ENCODE assay signal across 8 mouse cellular contexts in genomic region chr12:8306432-8306831, GRCm38 (mm10). TPM values are rescaled to one million over a fixed set of nuclear protein-coding genes. Genes with fewer than 3 reads are reported as not detected.
DNase-seq lines count a peak whose midpoint lies in the region; ATAC-seq and TF ChIP-seq lines count a peak whose summit lies in the region.

No protein-coding gene starts in this region.

- peaks cover 78% of the 10 kb centered on the region for H3K27me3 ChIP-seq in heart, embryonic 13.5 days (replicated peaks)
- peaks cover 45% of the 10 kb centered on the region for H3K27me3 ChIP-seq in kidney, postnatal 0 days (ENCODE audit: insufficient read depth, low read length)
- peaks cover 69% of the 10 kb centered on the region for H3K27me3 ChIP-seq in lung, embryonic 15.5 days

- WGBS in heart, embryonic 13.5 days, result 4% methylated on average over 5 of the region's 5 CpGs
- 7% methylated on average over 5 of the region's 5 CpGs for WGBS in kidney, postnatal 0 days
- WGBS in lung, embryonic 15.5 days, result 5% methylated on average over 5 of the region's 5 CpGs

- H3K4me3 ChIP-seq in heart, embryonic 13.5 days, result no peak overlapping the region
- H3K4me3 ChIP-seq in kidney, postnatal 0 days (replicated peaks; ENCODE audit: low read depth, low read length), result no peak overlapping the region
- H3K4me3 ChIP-seq in lung, embryonic 15.5 days, result no peak overlapping the region

- peak; percentile 28 to 43 for DNase-seq in CD8-positive naive resting alpha-beta T cell, adult 2 months (ENCODE audit: low read depth in 2 of 2, low spot score in 2 of 2)
- DNase-seq in adrenal gland, adult 2 months, result peak; percentile 48
- peak; percentile 56 for DNase-seq in embryo, embryonic 11.5 days (ENCODE audit: low read depth, low spot score)
- peak; percentile 86 for DNase-seq in kidney, postnatal 0 days (ENCODE audit: low spot score)
- DNase-seq in retina, adult 2 months (ENCODE audit: low read depth, low spot score), result peak; percentile 39
- peak; percentile 72 for DNase-seq in thymus, postnatal 4 days

- H3K4me2 ChIP-seq in heart, embryonic 13.5 days, result peak overlapping the region; percentile 20; the same call in 1 of the 2 replicates
- no peak overlapping the region for H3K4me2 ChIP-seq in kidney, postnatal 0 days (ENCODE audit: low read length)
- no peak overlapping the region for H3K4me2 ChIP-seq in lung, embryonic 15.5 days

- H3K9me3 ChIP-seq in heart, embryonic 13.5 days, result no peaks in the 10 kb centered on the region
- H3K9me3 ChIP-seq in kidney, postnatal 0 days (replicated peaks; ENCODE audit: low read length), result no peaks in the 10 kb centered on the region
- no peaks in the 10 kb centered on the region for H3K9me3 ChIP-seq in lung, embryonic 15.5 days

- H3K27ac ChIP-seq in heart, embryonic 13.5 days (replicated peaks), result no peak overlapping the region
- H3K27ac ChIP-seq in kidney, postnatal 0 days, result no peak overlapping the region
- no peak overlapping the region for H3K27ac ChIP-seq in lung, embryonic 15.5 days

- H3K4me1 ChIP-seq in heart, embryonic 13.5 days, result peaks cover 12% of the 10 kb centered on the region
- H3K4me1 ChIP-seq in kidney, postnatal 0 days (replicated peaks; ENCODE audit: insufficient read depth, low read length), result peaks cover 12% of the 10 kb centered on the region
- peaks cover 13% of the 10 kb centered on the region for H3K4me1 ChIP-seq in lung, embryonic 15.5 days

- no peak overlapping the region for H3K9ac ChIP-seq in heart, embryonic 13.5 days
- no peak overlapping the region for H3K9ac ChIP-seq in kidney, postnatal 0 days (ENCODE audit: low read depth, low read length)
- no peak overlapping the region for H3K9ac ChIP-seq in lung, embryonic 15.5 days

- no peak for ATAC-seq in heart, embryonic 13.5 days (ENCODE audit: extremely low read depth, insufficient number of reproducible peaks, low FRiP score, low TSS enrichment)
- peak; percentile 57 for ATAC-seq in kidney, postnatal 0 days (replicated peaks; ENCODE audit: low FRiP score, low read depth)
- ATAC-seq in lung, embryonic 15.5 days (ENCODE audit: borderline replicate concordance, extremely low read depth, low FRiP score, low TSS enrichment), result peak; percentile 47; the same call in 1 of the 2 replicates

- no peaks in the 10 kb centered on the region for H3K36me3 ChIP-seq in heart, embryonic 13.5 days
- H3K36me3 ChIP-seq in kidney, postnatal 0 days (ENCODE audit: insufficient read depth, low read length), result no peaks in the 10 kb centered on the region
- H3K36me3 ChIP-seq in lung, embryonic 15.5 days, result no peaks in the 10 kb centered on the region

- TF ChIP-seq CTCF in kidney, postnatal 0 days (IDR thresholded peaks at IDR 0.05; ENCODE audit: low read depth), result peak; percentile 97

RNA-seq across cellular contexts. Expression of gene Gdf7, which starts 4.7 kb away (rescaled TPM):
- not detected for total RNA-seq in adrenal gland, adult 2 months (2021)
- polyA plus RNA-seq in adrenal gland, adult 2 months (2012; rRNA removed), result 0.20 and 0.31 TPM in 2 replicates
- polyA plus RNA-seq in heart, embryonic 13.5 days (2015; fragmentation: Nextera tagmentation; extraction: Ambion mirVana), result not detected in 2 replicates
- 2.3 and 3.1 TPM in 2 replicates for polyA plus RNA-seq in kidney, postnatal 0 days (2015; fragmentation: Nextera tagmentation; extraction: Ambion mirVana)
- polyA plus RNA-seq in lung, embryonic 15.5 days (2015; fragmentation: Nextera tagmentation; extraction: Ambion mirVana), result not detected in 2 replicates

RNA-seq across cellular contexts. Expression of gene Hs1bp3, which starts 6.8 kb away (rescaled TPM):
- total RNA-seq in adrenal gland, adult 2 months (2021), result 10 to 100 TPM; 13.8 to 22.0 TPM
- polyA plus RNA-seq in adrenal gland, adult 2 months (2012; rRNA removed), result 20.6 and 22.7 TPM in 2 replicates
- polyA plus RNA-seq in heart, embryonic 13.5 days (2015; fragmentation: Nextera tagmentation; extraction: Ambion mirVana), result 14.3 and 15.6 TPM in 2 replicates
- 10.2 and 12.2 TPM in 2 replicates for polyA plus RNA-seq in kidney, postnatal 0 days (2015; fragmentation: Nextera tagmentation; extraction: Ambion mirVana)
- polyA plus RNA-seq in lung, embryonic 15.5 days (2015; fragmentation: Nextera tagmentation; extraction: Ambion mirVana), result 16.2 and 16.3 TPM in 2 replicates

Comparison
In these comparisons a context has a peak if more than half of its experiments do, and no peak if none do; other contexts are left out.
1. DNase-seq: peak in every context shown above with its lines; median percentile 86 in kidney, postnatal 0 days; 72 in thymus, postnatal 4 days; 56 in embryo, embryonic 11.5 days; 48 in adrenal gland, adult 2 months; 39 in retina, adult 2 months; 36 in CD8-positive naive resting alpha-beta T cell, adult 2 months.